Mouse (Mus musculus): ENCODE results near the gene St13. TPM values are rescaled to one million over a fixed set of nuclear protein-coding genes. Genes with fewer than 3 reads are reported as not detected.

St13 gene
- total RNA-seq, 2 experiments from 2014 or later = 122 TPM

- DNase-seq = no peak
These were observed 80.4 kb downstream of the St13 start for GRCm38 (mm10) chr15:81319462-81319861.

GRCm38 (mm10) chr15:81313928-81314327, 85.9 kb downstream of the St13 start:
- DNase-seq = no peak

Other genes starting within 250 kb of the St13 start
- 10 to 100 TPM in 1 of 2 experiments, 1 to 10 TPM in 1; 8.6 to 10.1 TPM for gene Mrtfa, start 209.3 kb downstream of the St13 start, total RNA-seq (2021)
- gene Mchr1, start 164.6 kb downstream of the St13 start, total RNA-seq (2021) = not detected
- gene Slc25a17, start 39.3 kb downstream of the St13 start, total RNA-seq (2021) = 10 to 100 TPM; 14.5 to 17.4 TPM
- gene Xpnpep3, start 61 bp upstream of the St13 start, total RNA-seq (2021) = 10 to 100 TPM; 11.4 to 13.3 TPM
- gene Dnajb7, start 8.2 kb upstream of the St13 start, total RNA-seq (2021) = not detected
- 100 to 1,000 TPM; 113 to 130 TPM for gene Rbx1, start 66.2 kb upstream of the St13 start, total RNA-seq (2021)
- gene Ep300, start 185.3 kb upstream of the St13 start, total RNA-seq (2021) = 10 to 100 TPM; 40.7 to 42.1 TPM

All from heart, adult 18-20 months (tissue).